Mouse (Mus musculus) Patski (cell line): ENCODE measurements around the gene Rnf40. TPM values are rescaled to one million over a fixed set of nuclear protein-coding genes. Genes with fewer than 3 reads are reported as not detected.
A peak's percentile ranks its signal among the peaks of the same experiment; 100 is the strongest.
"Not testable (repeated sequence)": the region's sequence is repeated elsewhere in the genome, so short reads cannot be mapped to it uniquely, and the experiment has no call there.

ENCODE experiments used
- ATAC-seq: fragments of 100-300 bp; one replicate; pipeline ENCODE4 v1.8.0; 2021
- CTCF ChIA-PET: fragments of 350-600 bp; sonication (Branson Sonifier 250); formaldehyde crosslinking; loops from one replicate; lab custom pipeline; 2022; ENCODE audit warnings: inconsistent platforms; lab: Charles Lee
- POLR2A ChIA-PET: fragments of 350-600 bp; sonication (Branson Sonifier 250); formaldehyde crosslinking; loops from one replicate; lab custom pipeline; 2022; ENCODE audit warnings: antibody characterized with exemption, inconsistent platforms; lab: Charles Lee
- DNase-seq: peaks from one replicate; pipeline ENCODE4 v3.0.0-alpha.2; 2011; ENCODE audit warnings: low read depth, low spot score
- H3K27me3 ChIP-seq: fragments of 371-371 bp; one replicate; pipeline ENCODE4 v1.5.1; 2021
- CTCF ChIP-seq: fragments of 100-300 bp; IDR thresholded peaks from one replicate; pipeline ENCODE4 v1.5.1; 2021
- in situ Hi-C: fragments of 300-500 bp; cut with MboI; formaldehyde crosslinking; loops from 3 replicates; pipeline ENCODE4 v1.11.1; 2018; ENCODE audit warnings: low pct_unique_long_range_greater_than_20kb, mixed read lengths
- polyA plus RNA-seq: library from polyadenylated mRNA; unstranded; gene quantifications from one replicate; pipeline ENCODE4 v1.2.3, GENCODE M21; 2021

Rnf40 gene
- polyA plus RNA-seq, 1 experiment from 2014 or later, result 42.7 TPM

- ATAC-seq, result no peak
- no peak for TF ChIP-seq CTCF
- ChIA-PET POLR2A (interaction anchor here (0.6 to 1.6 kb wide), 8 partner anchors 10 to 283 kb away, joined by 3 to 7 read pairs (median 4); no protein-coding TSS in a partner anchor), CTCF (interaction anchor here (0.8 to 1.8 kb wide), 7 partner anchors 10 to 128 kb away, joined by 3 to 5 read pairs (median 4); partner anchors contain the start of gene Fbxl19)
- in situ Hi-C loops, result no loop called here
- no peaks in the 10 kb centered on the region for H3K27me3 ChIP-seq
- DNase-seq, result no peak
These were observed 27.8 kb downstream of the Rnf40 start for GRCm38 (mm10) chr7:127616336-127616735.

DNA sequence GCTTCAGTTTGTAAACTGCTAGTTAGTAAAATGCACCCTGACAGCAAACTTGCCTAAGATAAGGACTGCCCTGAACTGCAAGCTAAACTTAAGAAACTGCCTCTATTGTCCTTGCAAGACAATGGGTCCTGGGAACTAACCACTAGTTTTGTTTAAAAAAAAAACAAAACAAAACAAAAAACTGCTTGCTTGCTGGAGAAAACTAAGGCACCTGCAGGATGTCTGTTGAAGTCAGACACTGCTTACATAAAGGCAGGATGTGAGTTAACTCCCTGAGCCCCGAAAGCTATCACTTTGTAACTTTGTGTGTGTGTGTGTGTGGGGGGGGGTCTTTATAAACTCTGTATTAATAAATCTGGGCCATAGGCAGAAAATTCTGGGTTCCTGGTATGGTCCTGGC lies 28.3 kb downstream of the Rnf40 start:
- POLR2A ChIA-PET, result interaction anchor here (0.6 to 1.1 kb wide), 5 partner anchors 10 to 283 kb away, joined by 3 to 7 read pairs (median 4); no protein-coding TSS in a partner anchor
- CTCF ChIA-PET, result interaction anchor here (0.8 to 1.2 kb wide), 3 partner anchors 9 to 127 kb away, joined by 4 to 5 read pairs (median 5); partner anchors contain the start of gene Fbxl19
- TF ChIP-seq CTCF, result no peak
- no peak for ATAC-seq
- no peaks in the 10 kb centered on the region for H3K27me3 ChIP-seq
- in situ Hi-C loops, result no loop called here
- DNase-seq, result no peak

- POLR2A ChIA-PET, result no interaction called here
- no peak for ATAC-seq
- no peak for TF ChIP-seq CTCF
- in situ Hi-C loops, result no loop called here
- no peak for DNase-seq
- CTCF ChIA-PET, result no interaction called here
- H3K27me3 ChIP-seq, result no peaks in the 10 kb centered on the region
These were observed 29.4 kb downstream of the Rnf40 start for GRCm38 (mm10) chr7:127617962-127618361.

DNA sequence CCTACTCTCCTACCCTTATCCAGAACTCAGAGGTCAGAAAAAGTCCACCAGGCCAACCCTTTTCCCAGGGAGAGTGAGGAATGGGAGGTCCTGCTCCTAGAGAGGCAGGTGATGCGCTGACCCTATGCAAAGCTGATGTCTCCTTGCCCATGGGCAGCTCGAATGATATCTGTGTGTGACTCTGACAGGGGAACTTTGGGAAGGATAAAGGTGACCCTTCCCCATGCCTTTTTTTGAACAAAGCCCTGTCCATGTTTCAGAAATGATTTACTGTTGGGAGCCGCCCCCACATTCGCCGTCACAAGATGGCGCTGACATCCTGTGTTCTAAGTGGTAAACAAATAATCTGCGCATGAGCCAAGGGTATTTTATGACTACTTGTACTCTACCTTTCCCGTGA lies 29.8 kb downstream of the Rnf40 start:
- H3K27me3 ChIP-seq, DNase-seq, ATAC-seq, CTCF ChIA-PET, POLR2A ChIA-PET, in situ Hi-C loops: not testable (repeated sequence)

DNA sequence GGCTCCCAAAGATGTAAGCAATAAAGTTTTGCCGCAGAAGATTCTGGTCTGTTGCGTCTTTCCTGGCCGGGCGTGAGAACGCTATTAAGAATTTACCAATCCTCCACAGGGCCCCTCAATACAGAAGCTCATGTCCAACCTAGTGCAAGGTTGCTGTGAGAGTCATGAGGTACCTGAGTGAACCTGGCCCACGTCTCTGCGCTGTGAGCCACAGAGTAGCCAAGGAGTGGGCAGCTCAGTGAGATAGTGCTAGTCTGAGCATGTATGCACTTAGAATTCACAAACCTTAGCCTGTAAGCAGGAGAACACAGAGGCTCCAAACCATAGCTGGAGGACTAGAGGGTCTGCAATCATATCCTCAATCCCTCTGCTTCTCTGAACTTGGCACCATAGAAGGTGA lies 37.5 kb downstream of the Rnf40 start:
- no peak for ATAC-seq
- in situ Hi-C loops, result no loop called here
- no peak for TF ChIP-seq CTCF
- ChIA-PET CTCF (interaction anchor here (1.3 kb wide), 1 partner anchor 10 kb away, joined by 5 read pairs; no protein-coding TSS in a partner anchor), POLR2A (interaction anchor here (0.9 to 1.5 kb wide), 2 partner anchors 9 to 11 kb away, joined by 7 read pairs; partner anchors contain the start of gene Zfp629)
- no peak for DNase-seq
- H3K27me3 ChIP-seq, result no peaks in the 10 kb centered on the region

- ChIA-PET POLR2A (interaction anchor here (0.9 to 1.5 kb wide), 2 partner anchors 10 to 11 kb away, joined by 7 read pairs; partner anchors contain the start of gene Zfp629), CTCF (interaction anchor here (1.3 kb wide), 1 partner anchor 10 kb away, joined by 5 read pairs; no protein-coding TSS in a partner anchor)
- ATAC-seq (no peak), DNase-seq (no peak)
- in situ Hi-C loops, result no loop called here
- H3K27me3 ChIP-seq, result no peaks in the 10 kb centered on the region
- no peak for TF ChIP-seq CTCF
These were observed 37.9 kb downstream of the Rnf40 start for GRCm38 (mm10) chr7:127626471-127626870.

GRCm38 (mm10) chr7:127628646-127629045 lies 40.1 kb downstream of the Rnf40 start:
- H3K27me3 ChIP-seq, result no peaks in the 10 kb centered on the region
- ChIA-PET CTCF (interaction anchor here (1.4 kb wide), 1 partner anchor 11 kb away, joined by 3 read pairs; no protein-coding TSS in a partner anchor), POLR2A (no interaction called here)
- no peak for DNase-seq
- no peak for ATAC-seq
- in situ Hi-C loops, result no loop called here
- TF ChIP-seq CTCF, result no peak

GRCm38 (mm10) chr7:127631416-127631815 lies 42.8 kb downstream of the Rnf40 start:
- CTCF ChIA-PET, result no interaction called here

GRCm38 (mm10) chr7:127636963-127637362 lies 48.4 kb downstream of the Rnf40 start:
- in situ Hi-C loops, result no loop called here
- POLR2A ChIA-PET, result interaction anchor here (0.8 to 1.5 kb wide), 3 partner anchors 21 to 23 kb away, joined by 4 to 6 read pairs (median 4); partner anchors contain the start of gene Zfp629
- H3K27me3 ChIP-seq, result no peaks in the 10 kb centered on the region
- CTCF ChIA-PET, result interaction anchor here (1.0 to 1.4 kb wide), 3 partner anchors 20 to 66 kb away, joined by 3 to 5 read pairs (median 4); partner anchors contain the start of gene Zfp629
- peak; percentile 31 for ATAC-seq
- TF ChIP-seq CTCF, result no peak
- DNase-seq, result no peak

More at GRCm38 (mm10) chr7:127631416-127631815, 42.8 kb downstream of the Rnf40 start:
- POLR2A ChIA-PET, result no interaction called here
- H3K27me3 ChIP-seq, result no peaks in the 10 kb centered on the region
- no peak for TF ChIP-seq CTCF
- in situ Hi-C loops, result no loop called here
- ATAC-seq (no peak), DNase-seq (no peak)

- TF ChIP-seq CTCF, result no peak
- in situ Hi-C loops, result no loop called here
- ChIA-PET CTCF (no interaction called here), POLR2A (interaction anchor here (0.7 to 1.7 kb wide), 2 partner anchors 26 to 53 kb away, joined by 3 to 4 read pairs; partner anchors contain the start of gene Zfp629)
- H3K27me3 ChIP-seq, result peaks cover 4% of the 10 kb centered on the region
- ATAC-seq (no peak), DNase-seq (no peak)
These were observed 52.7 kb downstream of the Rnf40 start for GRCm38 (mm10) chr7:127641260-127641659.

- ATAC-seq, result no peak
- TF ChIP-seq CTCF, result no peak
- ChIA-PET POLR2A (no interaction called here), CTCF (no interaction called here)
- peaks cover 4% of the 10 kb centered on the region for H3K27me3 ChIP-seq
- in situ Hi-C loops, result no loop called here
- no peak for DNase-seq
These were observed 53.7 kb downstream of the Rnf40 start for GRCm38 (mm10) chr7:127642254-127642653.
